Mouse (Mus musculus) effector memory CD4-positive, alpha-beta T cell, adult 7 months (primary cell): ENCODE measurements around the gene Car2. TPM values are rescaled to one million over a fixed set of nuclear protein-coding genes. Genes with fewer than 3 reads are reported as not detected.

ENCODE experiments used
- polyA plus RNA-seq: library from polyadenylated mRNA; unstranded; fragments of 100-300 nt; shearing (Covaris generic); gene quantifications from one replicate; pipeline ENCODE4 v1.2.1, GENCODE M21; 2017

The Car2 gene
- 0.38 TPM for polyA plus RNA-seq

GRCm38 (mm10) chr3:14886102-14887098 is at the start of gene Car2:
TSS of gene Car2 (plus strand) at chr3:14886273.

GRCm38 (mm10) chr3:14863022-14863711 is 22.9 kb upstream of the Car2 start, which contains the start of gene Car3:
TSS of gene Car3 (plus strand) at chr3:14863512.

Other genes with a start within 250 kb of the Car2 start
- not detected for gene Car13, start 244.5 kb upstream of the Car2 start, polyA plus RNA-seq
- gene Car1, start 77.9 kb upstream of the Car2 start, polyA plus RNA-seq = not detected
- gene Car3, start 22.8 kb upstream of the Car2 start, polyA plus RNA-seq = not detected